Mouse (Mus musculus): ENCODE measurements around the gene Carns1. TPM values are rescaled to one million over a fixed set of nuclear protein-coding genes. Genes with fewer than 3 reads are reported as not detected.

The Carns1 gene
- total RNA-seq (2017) = 3.4 and 3.5 TPM in 2 replicates

GRCm38 (mm10) chr19:4175368-4175947, at the start of gene Carns1:
Carns1 (minus strand) TSS chr19:4175479.
- no peak for ATAC-seq (replicated peaks; ENCODE audit: low read depth, poor library complexity, severe bottlenecking)

- ATAC-seq (replicated peaks; ENCODE audit: low read depth, poor library complexity, severe bottlenecking) = peak; percentile 61
Measured at GRCm38 (mm10) chr19:4222165-4222564, 46.9 kb upstream of the Carns1 start.

GRCm38 (mm10) chr19:4220957-4221743, 45.9 kb upstream of the Carns1 start:
- no peak; the same call in 1 of the 2 replicates for ATAC-seq (replicated peaks; ENCODE audit: low read depth, poor library complexity, severe bottlenecking)

GRCm38 (mm10) chr19:4220416-4220815, 45.1 kb upstream of the Carns1 start:
- no peak for ATAC-seq (replicated peaks; ENCODE audit: low read depth, poor library complexity, severe bottlenecking)

GRCm38 (mm10) chr19:4219943-4220342, 44.7 kb upstream of the Carns1 start:
- ATAC-seq (replicated peaks; ENCODE audit: low read depth, poor library complexity, severe bottlenecking) = no peak

GRCm38 (mm10) chr19:4218784-4219183, 43.5 kb upstream of the Carns1 start:
- ATAC-seq (replicated peaks; ENCODE audit: low read depth, poor library complexity, severe bottlenecking) = peak; percentile 23; the same call in 1 of the 2 replicates

GRCm38 (mm10) chr19:4218293-4218692, 43.0 kb upstream of the Carns1 start:
- no peak for ATAC-seq (replicated peaks; ENCODE audit: low read depth, poor library complexity, severe bottlenecking)

- no peak for ATAC-seq (replicated peaks; ENCODE audit: low read depth, poor library complexity, severe bottlenecking)
Measured at GRCm38 (mm10) chr19:4217855-4218254, 42.6 kb upstream of the Carns1 start.

GRCm38 (mm10) chr19:4217140-4217539, 41.9 kb upstream of the Carns1 start:
- ATAC-seq (replicated peaks; ENCODE audit: low read depth, poor library complexity, severe bottlenecking) = no peak

GRCm38 (mm10) chr19:4216041-4216685, 40.9 kb upstream of the Carns1 start:
- ATAC-seq (replicated peaks; ENCODE audit: low read depth, poor library complexity, severe bottlenecking) = no peak

GRCm38 (mm10) chr19:4215451-4215840, 40.2 kb upstream of the Carns1 start:
- no peak for ATAC-seq (replicated peaks; ENCODE audit: low read depth, poor library complexity, severe bottlenecking)

- ATAC-seq (replicated peaks; ENCODE audit: low read depth, poor library complexity, severe bottlenecking) = no peak
Measured at GRCm38 (mm10) chr19:4214771-4215450, 39.6 kb upstream of the Carns1 start.

GRCm38 (mm10) chr19:4214071-4214770, 38.9 kb upstream of the Carns1 start, which contains the start of the genes Clcf1 and AC109138.7:
Clcf1 (plus strand) TSS chr19:4214238.
AC109138.7 (plus strand) TSS chr19:4214357.
- 0 out of 2 replicates have a peak, but pooled peaks have one; percentile 30 for ATAC-seq (replicated peaks; ENCODE audit: low read depth, poor library complexity, severe bottlenecking)

GRCm38 (mm10) chr19:4213524-4213974, 38.3 kb upstream of the Carns1 start:
- peak; percentile 37 for ATAC-seq (replicated peaks; ENCODE audit: low read depth, poor library complexity, severe bottlenecking)

GRCm38 (mm10) chr19:4211891-4212588, 36.8 kb upstream of the Carns1 start:
- no peak for ATAC-seq (replicated peaks; ENCODE audit: low read depth, poor library complexity, severe bottlenecking)

GRCm38 (mm10) chr19:4208563-4208962, 33.3 kb upstream of the Carns1 start:
- ATAC-seq (replicated peaks; ENCODE audit: low read depth, poor library complexity, severe bottlenecking) = no peak

GRCm38 (mm10) chr19:4206971-4207370, 31.7 kb upstream of the Carns1 start:
- peak; percentile 84 for ATAC-seq (replicated peaks; ENCODE audit: low read depth, poor library complexity, severe bottlenecking)

- ATAC-seq (replicated peaks; ENCODE audit: low read depth, poor library complexity, severe bottlenecking) = no peak
Measured at GRCm38 (mm10) chr19:4204889-4205288, 29.6 kb upstream of the Carns1 start.
